Mouse (Mus musculus) kidney, adult 2 months (tissue): ENCODE results near the gene Faim2. TPM values are rescaled to one million over a fixed set of nuclear protein-coding genes. Genes with fewer than 3 reads are reported as not detected.

ENCODE experiments used
- DNase-seq: peaks from one replicate; pipeline ENCODE4 v3.0.0; 2021
- H3K27ac ChIP-seq: fragments of 200-500 bp; 2 replicates; pipeline ENCODE4 v1.5.1; 2012; ENCODE audit warnings: low read depth, low read length, control low read depth, inconsistent platforms; ENCODE audit not compliant: insufficient read depth
- H3K27me3 ChIP-seq: fragments of 200-500 bp; replicated peaks from 2 replicates; pipeline ENCODE4 v1.6.1; 2012; ENCODE audit warnings: mild to moderate bottlenecking, moderate library complexity, low read length, inconsistent platforms; ENCODE audit not compliant: control insufficient read depth, insufficient read depth
- H3K36me3 ChIP-seq: fragments of 200-500 bp; 2 replicates; pipeline ENCODE4 v1.6.1; 2012; ENCODE audit warnings: mild to moderate bottlenecking, moderate library complexity, low read length, inconsistent platforms; ENCODE audit not compliant: control insufficient read depth, insufficient read depth
- H3K4me1 ChIP-seq: fragments of 200-500 bp; 2 replicates; pipeline ENCODE4 v1.6.1; 2011; ENCODE audit warnings: low read length; ENCODE audit not compliant: control insufficient read depth, insufficient read depth
- H3K4me3 ChIP-seq: fragments of 200-500 bp; 2 replicates; pipeline ENCODE4 v1.5.1; 2011; ENCODE audit warnings: mild to moderate bottlenecking, low read depth, low read length, control low read depth; ENCODE audit not compliant: insufficient read depth
- CTCF ChIP-seq: fragments of 200-500 bp; conservative IDR thresholded peaks from 2 replicates; pipeline ENCODE4 v1.5.1; 2011; ENCODE audit warnings: low read depth, mild to moderate bottlenecking, control low read depth, low read length, moderate library complexity, mixed read lengths; ENCODE audit not compliant: insufficient read depth, insufficient read length
- POLR2A ChIP-seq: fragments of 200-500 bp; IDR thresholded peaks from one replicate; pipeline ENCODE4 v1.6.1; 2011; ENCODE audit warnings: low read depth, low read length, control low read depth
- WGBS: fragments of 180-500 bp; shearing (Covaris S2); methylation state at CpG from one replicate; pipeline ENCODE4 v1.1.7; 2018; 5-methylcytosine and 5-hydroxymethylcytosine counted together
- polyA plus RNA-seq: library from polyadenylated mRNA; depleted of rRNA; stranded (reverse); fragments of >200 nt; gene quantifications from 2 replicates; pipeline ENCODE4 v1.2.3, GENCODE M21; 2012

Faim2 gene
- polyA plus RNA-seq, 1 experiment: 1.3 TPM

- 0 out of 2 replicates have a peak, but pooled peaks cover 3% of the 10 kb centered on the region for H3K4me1 ChIP-seq
- H3K27ac ChIP-seq: no peak overlapping the region
- TF ChIP-seq POLR2A: no peak
- no peak for TF ChIP-seq CTCF
- H3K27me3 ChIP-seq: no peaks in the 10 kb centered on the region
- H3K4me3 ChIP-seq: no peak overlapping the region
- no peak for DNase-seq
- WGBS: 75% methylated on average over 3 of the region's 3 CpGs
- H3K36me3 ChIP-seq: no peaks in the 10 kb centered on the region
These were observed 17.3 kb downstream of the Faim2 start for GRCm38 (mm10) chr15:99510621-99511020.

- no peaks in the 10 kb centered on the region for H3K27me3 ChIP-seq
- no peak for TF ChIP-seq POLR2A
- TF ChIP-seq CTCF: no peak
- no peak overlapping the region for H3K27ac ChIP-seq
- H3K4me1 ChIP-seq: 0 out of 2 replicates have a peak, but pooled peaks cover 3% of the 10 kb centered on the region
- H3K4me3 ChIP-seq: no peak overlapping the region
- DNase-seq: no peak
- WGBS: 76% methylated on average over 7 of the region's 7 CpGs
- no peaks in the 10 kb centered on the region for H3K36me3 ChIP-seq
These were observed 18.1 kb downstream of the Faim2 start for GRCm38 (mm10) chr15:99509840-99510239.

- Histone ChIP-seq H3K36me3 (no peaks in the 10 kb centered on the region), H3K4me1 (peaks cover 6% of the 10 kb centered on the region; the same call in 1 of the 2 replicates), H3K4me3 (no peak overlapping the region), H3K27me3 (no peaks in the 10 kb centered on the region), H3K27ac (no peak overlapping the region)
- WGBS: 61% methylated on average over 15 of the region's 15 CpGs
- TF ChIP-seq POLR2A (no peak), CTCF (no peak)
- no peak for DNase-seq
These were observed 22.5 kb downstream of the Faim2 start for GRCm38 (mm10) chr15:99505324-99506095.

GRCm38 (mm10) chr15:99503256-99503655, 24.7 kb downstream of the Faim2 start:
- H3K4me1 ChIP-seq: peaks cover 9% of the 10 kb centered on the region; the same call in 1 of the 2 replicates
- no peak for DNase-seq
- H3K27ac ChIP-seq: no peak overlapping the region
- 74% methylated on average over 5 of the region's 5 CpGs for WGBS
- TF ChIP-seq POLR2A (no peak), CTCF (no peak)
- H3K36me3 ChIP-seq: no peaks in the 10 kb centered on the region
- no peaks in the 10 kb centered on the region for H3K27me3 ChIP-seq
- H3K4me3 ChIP-seq: no peak overlapping the region

- H3K4me1 ChIP-seq: peaks cover 12% of the 10 kb centered on the region; the same call in 1 of the 2 replicates
- H3K4me3 ChIP-seq: no peak overlapping the region
- TF ChIP-seq CTCF (no peak), POLR2A (no peak)
- no peaks in the 10 kb centered on the region for H3K36me3 ChIP-seq
- DNase-seq: peak; percentile 69
- 28% methylated on average over 12 of the region's 12 CpGs for WGBS
- H3K27me3 ChIP-seq: no peaks in the 10 kb centered on the region
- H3K27ac ChIP-seq: peak overlapping the region; percentile 22; the same call in 1 of the 2 replicates
These were observed 25.6 kb downstream of the Faim2 start for GRCm38 (mm10) chr15:99502311-99502831.

GRCm38 (mm10) chr15:99501292-99502260, 26.4 kb downstream of the Faim2 start:
- WGBS: 58% methylated on average over 20 of the region's 20 CpGs
- H3K27ac ChIP-seq: peak overlapping the region; percentile 17; the same call in 1 of the 2 replicates

GRCm38 (mm10) chr15:99500320-99500719, 27.6 kb downstream of the Faim2 start:
- Histone ChIP-seq H3K27ac (no peak overlapping the region), H3K27me3 (no peaks in the 10 kb centered on the region), H3K4me1 (peaks cover 12% of the 10 kb centered on the region; the same call in 1 of the 2 replicates), H3K4me3 (no peak overlapping the region), H3K36me3 (no peaks in the 10 kb centered on the region)
- DNase-seq: no peak
- WGBS: 39% methylated on average over 5 of the region's 5 CpGs
- TF ChIP-seq CTCF: no peak

More at GRCm38 (mm10) chr15:99501292-99502260, 26.4 kb downstream of the Faim2 start:
- TF ChIP-seq CTCF: no peak
- TF ChIP-seq POLR2A: no peak
- peaks cover 12% of the 10 kb centered on the region; the same call in 1 of the 2 replicates for H3K4me1 ChIP-seq
- peak; percentile 11 for DNase-seq
- H3K4me3 ChIP-seq: no peak overlapping the region
- no peaks in the 10 kb centered on the region for H3K27me3 ChIP-seq
- H3K36me3 ChIP-seq: no peaks in the 10 kb centered on the region
